Mouse (Mus musculus): ENCODE results near the gene Ctf2.

DNA sequence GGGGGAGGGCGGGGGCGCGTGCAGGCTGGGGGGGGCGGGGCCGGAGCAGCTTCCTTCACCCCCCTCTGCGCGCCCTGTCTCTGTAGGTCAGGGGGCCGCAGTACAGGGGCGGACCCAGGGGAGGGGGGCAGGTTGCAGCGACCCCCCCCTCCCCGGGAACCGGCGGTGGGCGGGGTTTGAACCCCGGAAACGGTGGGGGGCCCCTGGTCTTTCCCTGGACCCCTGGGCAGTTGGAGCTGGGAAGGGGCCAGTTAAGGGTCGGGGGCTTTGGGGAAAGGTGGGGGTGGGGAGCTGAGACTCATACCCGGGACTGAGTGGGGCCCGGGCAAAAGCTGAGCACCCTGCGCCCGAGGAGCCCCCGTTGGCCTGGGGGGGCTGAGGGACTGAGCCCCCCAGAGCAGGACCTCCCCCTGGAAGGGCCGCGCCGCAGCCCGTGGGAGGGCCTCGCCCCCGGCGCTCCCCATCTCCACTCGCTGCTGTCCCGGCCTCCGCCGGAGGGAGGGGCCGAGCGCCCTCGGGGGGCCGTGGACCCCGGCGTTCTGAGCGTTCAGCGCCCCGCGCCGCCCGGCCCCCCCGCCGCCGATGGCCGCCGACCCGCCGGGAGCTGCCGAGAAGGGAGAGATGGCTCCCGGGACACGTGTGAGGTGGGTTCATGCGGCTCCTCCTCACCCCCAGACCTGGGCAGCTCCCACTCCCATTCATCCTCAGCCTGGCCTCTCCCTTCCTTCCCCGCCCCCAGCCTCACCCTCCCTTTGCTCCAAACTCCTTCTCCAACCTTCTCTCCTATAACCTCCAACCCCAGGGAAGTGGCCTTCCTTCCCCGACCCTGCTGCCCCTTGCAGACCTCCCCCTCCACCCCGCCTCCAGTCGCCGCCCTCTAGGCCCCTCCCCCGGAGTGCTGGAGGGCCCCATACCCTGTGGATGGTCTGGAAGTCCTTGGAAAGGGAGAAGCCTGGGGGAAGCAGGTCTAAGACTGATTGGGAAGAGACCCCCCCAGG, 14.8 kb upstream of the Ctf2 start:
- TF ChIP-seq CTCF (IDR thresholded peaks at IDR 0.05; ENCODE audit: insufficient read depth, low read length) (no peak), POLR2A (IDR thresholded peaks at IDR 0.05; ENCODE audit: borderline replicate concordance, extremely low read depth, low read depth, low read length) (no peak)
